Mouse (Mus musculus): ENCODE measurements around the gene Xrra1. TPM values are rescaled to one million over a fixed set of nuclear protein-coding genes. Genes with fewer than 3 reads are reported as not detected.
A peak's percentile ranks its signal among the peaks of the same experiment; 100 is the strongest.
"Not testable (repeated sequence)": the region's sequence is repeated elsewhere in the genome, so short reads cannot be mapped to it uniquely, and the experiment has no call there.

Xrra1 gene
- total RNA-seq (2015; ENCODE audit: low replicate concordance) (not detected in 2 replicates), total RNA-seq (2017; ENCODE audit: low replicate concordance) (not detected in 2 replicates)

- ATAC-seq (replicated peaks; ENCODE audit: low FRiP score, poor library complexity, severe bottlenecking): peak; percentile 97
Measured at GRCm38 (mm10) chr7:99858813-99859585, at the start of gene Xrra1. Xrra1 (plus strand) TSS chr7:99859116.

- ATAC-seq (replicated peaks; ENCODE audit: low FRiP score, poor library complexity, severe bottlenecking): no peak
Measured at GRCm38 (mm10) chr7:99810814-99811213, 48.1 kb upstream of the Xrra1 start.

GRCm38 (mm10) chr7:99811661-99812060 is 47.3 kb upstream of the Xrra1 start:
- ATAC-seq (replicated peaks; ENCODE audit: low FRiP score, poor library complexity, severe bottlenecking): no peak

GRCm38 (mm10) chr7:99813394-99813793 is 45.5 kb upstream of the Xrra1 start:
- ATAC-seq (replicated peaks; ENCODE audit: low FRiP score, poor library complexity, severe bottlenecking): peak; percentile 72

- not testable (repeated sequence) for ATAC-seq (replicated peaks; ENCODE audit: low FRiP score, poor library complexity, severe bottlenecking)
Measured at GRCm38 (mm10) chr7:99818181-99818725, 40.7 kb upstream of the Xrra1 start.

GRCm38 (mm10) chr7:99821953-99822352 is 37.0 kb upstream of the Xrra1 start:
- ATAC-seq (replicated peaks; ENCODE audit: low FRiP score, poor library complexity, severe bottlenecking): peak; percentile 58

- peak; percentile 87 for ATAC-seq (replicated peaks; ENCODE audit: low FRiP score, poor library complexity, severe bottlenecking)
Measured at GRCm38 (mm10) chr7:99822426-99822825, 36.5 kb upstream of the Xrra1 start.

- no peak for ATAC-seq (replicated peaks; ENCODE audit: low FRiP score, poor library complexity, severe bottlenecking)
Measured at GRCm38 (mm10) chr7:99823045-99823663, 35.8 kb upstream of the Xrra1 start.

GRCm38 (mm10) chr7:99824649-99825483 is 34.0 kb upstream of the Xrra1 start:
- peak; percentile 22 for ATAC-seq (replicated peaks; ENCODE audit: low FRiP score, poor library complexity, severe bottlenecking)

- ATAC-seq (replicated peaks; ENCODE audit: low FRiP score, poor library complexity, severe bottlenecking): no peak
Measured at GRCm38 (mm10) chr7:99825511-99825910, 33.4 kb upstream of the Xrra1 start.

- no peak for ATAC-seq (replicated peaks; ENCODE audit: low FRiP score, poor library complexity, severe bottlenecking)
Measured at GRCm38 (mm10) chr7:99826096-99826495, 32.8 kb upstream of the Xrra1 start.

GRCm38 (mm10) chr7:99828083-99828570 is 30.8 kb upstream of the Xrra1 start, which contains the start of gene Neu3:
Neu3 (minus strand) TSS chr7:99828417.
- peak; percentile 95 for ATAC-seq (replicated peaks; ENCODE audit: low FRiP score, poor library complexity, severe bottlenecking)

GRCm38 (mm10) chr7:99833115-99833845 is 25.6 kb upstream of the Xrra1 start:
- no peak for ATAC-seq (replicated peaks; ENCODE audit: low FRiP score, poor library complexity, severe bottlenecking)

- no peak for ATAC-seq (replicated peaks; ENCODE audit: low FRiP score, poor library complexity, severe bottlenecking)
Measured at GRCm38 (mm10) chr7:99833846-99834222, 25.1 kb upstream of the Xrra1 start.

GRCm38 (mm10) chr7:99834314-99834853 is 24.5 kb upstream of the Xrra1 start:
- no peak for ATAC-seq (replicated peaks; ENCODE audit: low FRiP score, poor library complexity, severe bottlenecking)

- no peak for ATAC-seq (replicated peaks; ENCODE audit: low FRiP score, poor library complexity, severe bottlenecking)
Measured at GRCm38 (mm10) chr7:99836781-99837180, 22.1 kb upstream of the Xrra1 start.

- ATAC-seq (replicated peaks; ENCODE audit: low FRiP score, poor library complexity, severe bottlenecking): no peak
Measured at GRCm38 (mm10) chr7:99837358-99838071, 21.4 kb upstream of the Xrra1 start.

- no peak for ATAC-seq (replicated peaks; ENCODE audit: low FRiP score, poor library complexity, severe bottlenecking)
Measured at GRCm38 (mm10) chr7:99838241-99838640, 20.7 kb upstream of the Xrra1 start.

Data from erythroblast, adult 5-6 weeks (primary cell).